Mouse (Mus musculus) fibroblast of lung, adult 2 months (primary cell): ENCODE measurements around the gene Ifi27l2b.
"Not testable (repeated sequence)": the region's sequence is repeated elsewhere in the genome, so short reads cannot be mapped to it uniquely, and the experiment has no call there.

ENCODE experiments used
- DNase-seq: peaks from one replicate; pipeline ENCODE4 v3.0.0-alpha.2; 2011; ENCODE audit warnings: low read depth

The Ifi27l2b gene

DNA sequence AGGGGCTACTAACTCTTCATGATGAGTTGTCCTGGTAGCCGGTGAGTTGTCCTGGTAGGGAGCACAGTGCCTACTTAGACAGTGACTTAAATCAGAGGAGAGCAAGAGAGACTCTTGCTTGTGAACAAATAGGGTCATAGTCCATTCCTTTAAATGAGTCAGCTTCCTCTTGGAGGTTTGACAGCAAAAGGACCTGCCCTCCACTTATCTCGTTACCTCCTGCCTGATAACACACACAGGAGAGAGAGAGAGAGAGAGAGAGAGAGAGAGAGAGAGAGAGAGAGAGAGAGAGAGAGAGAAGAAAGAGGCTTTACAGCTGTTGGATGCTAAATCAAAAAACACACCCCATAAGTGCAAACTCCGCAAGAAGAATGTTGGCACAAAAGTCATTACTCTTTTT lies at the start of gene Ifi27l2b:
TSS of gene Ifi27l2b (minus strand) at position 84 of the 400 bp plus-strand sequence.
- no peak for DNase-seq

DNA sequence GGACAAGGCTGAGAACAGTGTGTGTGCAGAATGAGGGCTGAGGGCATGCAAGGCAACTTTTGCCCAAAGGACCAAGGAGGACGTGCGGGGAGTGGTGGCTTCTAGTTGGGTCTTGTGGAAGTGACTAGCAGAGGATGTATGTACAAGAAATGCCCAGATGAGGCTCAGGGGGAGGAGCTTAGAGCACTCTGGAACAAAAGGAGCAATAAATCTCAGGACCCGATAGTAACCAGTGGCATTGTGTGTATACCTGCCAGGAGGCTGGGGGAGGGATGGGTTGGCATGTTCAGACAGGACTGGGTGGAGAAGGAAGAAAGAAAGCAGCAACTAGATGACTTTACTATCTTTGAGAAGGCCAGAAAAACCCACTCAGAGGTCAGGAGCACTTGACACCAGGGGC lies 47.4 kb upstream of the Ifi27l2b start:
- no peak for DNase-seq

DNA sequence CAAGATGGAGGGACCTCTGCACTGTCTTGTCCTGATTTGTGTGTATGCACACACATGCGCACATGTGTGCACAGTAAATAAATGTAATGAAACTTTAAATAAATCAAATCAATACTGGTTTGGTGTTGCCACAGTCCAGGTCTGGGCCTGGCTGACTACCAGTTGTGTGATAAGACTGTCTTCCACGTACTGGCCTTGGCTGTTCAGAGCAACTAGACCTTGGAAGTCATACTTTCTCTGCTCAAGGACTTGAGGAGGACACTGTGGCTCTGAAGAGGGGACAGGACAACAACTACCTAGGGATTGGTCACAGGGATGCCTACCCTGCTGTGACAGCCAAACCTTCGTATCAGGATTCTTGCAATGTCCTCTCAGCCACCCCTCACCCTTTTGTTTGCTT lies 46.3 kb upstream of the Ifi27l2b start:
- DNase-seq, result no peak

DNA sequence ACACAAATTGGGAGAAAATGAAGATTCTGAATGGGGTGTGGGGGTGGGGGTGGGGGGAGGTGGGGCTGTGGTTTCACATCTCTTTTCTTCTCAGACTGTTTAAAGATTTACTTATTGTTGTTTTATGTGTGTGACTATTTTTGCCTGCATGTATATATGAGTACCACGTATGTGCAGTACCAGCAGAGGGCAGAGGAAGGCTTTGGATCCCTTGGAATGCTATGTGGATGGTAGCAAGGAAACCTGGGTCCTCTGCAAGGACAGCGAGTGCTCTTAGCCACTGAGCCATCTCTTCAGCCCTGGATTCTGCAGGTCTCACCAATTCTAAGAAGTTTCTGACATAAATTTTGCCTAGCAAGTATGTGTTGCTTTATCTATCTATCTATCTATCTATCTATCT lies 42.2 kb upstream of the Ifi27l2b start:
- DNase-seq, result no peak

DNA sequence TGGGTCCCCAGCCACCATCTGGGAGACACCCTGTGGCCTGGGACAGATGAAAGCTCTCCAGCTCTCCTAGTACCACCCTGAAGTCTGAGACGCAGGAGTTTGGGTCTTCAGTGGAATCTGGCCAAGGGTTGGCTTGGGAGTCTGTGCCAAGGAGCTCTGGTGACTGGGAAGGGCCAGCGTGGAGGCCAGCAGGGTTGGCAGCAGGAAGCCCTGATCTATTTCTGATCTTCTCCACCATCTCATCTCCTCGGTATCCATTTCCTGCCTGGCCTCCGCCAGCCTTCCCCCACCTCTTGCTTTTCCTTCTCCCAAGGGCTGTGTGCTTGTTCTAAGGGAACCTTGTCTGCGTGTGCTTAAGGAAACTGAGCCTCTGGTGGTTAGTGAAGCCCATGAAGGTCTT lies 41.7 kb upstream of the Ifi27l2b start:
- DNase-seq, result no peak

DNA sequence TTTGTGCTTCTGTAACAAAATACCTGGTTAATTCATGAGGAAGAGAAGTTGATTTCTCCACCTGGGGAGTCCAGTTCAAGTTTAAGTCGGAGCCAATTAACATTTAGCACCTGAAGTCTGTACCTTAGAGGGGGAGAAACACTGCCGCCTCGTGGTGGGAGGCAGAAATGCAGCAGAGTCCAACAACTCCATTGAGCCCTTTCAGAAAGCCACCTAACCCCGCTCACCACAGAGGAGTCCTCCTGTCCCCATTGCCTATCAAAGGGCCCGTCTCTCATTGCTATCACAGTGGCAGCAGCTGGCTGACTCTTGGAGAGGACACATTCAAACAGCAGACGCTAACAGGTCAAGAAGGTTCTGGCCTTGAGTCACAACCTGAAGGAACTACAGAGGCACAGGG lies 37.5 kb upstream of the Ifi27l2b start:
- no peak for DNase-seq

DNA sequence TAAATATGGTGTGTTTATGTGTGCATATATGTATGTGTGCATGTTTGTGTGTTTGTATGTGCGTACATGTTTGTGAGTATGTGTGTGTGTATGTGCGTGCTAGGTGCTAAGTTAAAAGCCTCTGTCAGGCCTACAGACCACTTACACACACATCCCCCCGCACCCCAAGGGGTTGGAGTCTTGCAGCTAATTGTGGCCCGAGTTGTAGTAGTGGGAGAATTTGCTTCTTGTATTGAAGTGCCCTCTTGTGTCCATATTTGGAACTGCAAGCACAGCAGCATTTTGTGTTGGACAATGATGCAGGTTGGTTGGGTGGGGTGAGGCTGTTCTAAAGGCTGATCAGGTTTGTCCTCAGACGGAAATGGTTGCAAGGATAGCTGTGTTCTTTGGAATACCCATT lies 35.7 kb upstream of the Ifi27l2b start:
- DNase-seq, result peak; percentile 43

DNA sequence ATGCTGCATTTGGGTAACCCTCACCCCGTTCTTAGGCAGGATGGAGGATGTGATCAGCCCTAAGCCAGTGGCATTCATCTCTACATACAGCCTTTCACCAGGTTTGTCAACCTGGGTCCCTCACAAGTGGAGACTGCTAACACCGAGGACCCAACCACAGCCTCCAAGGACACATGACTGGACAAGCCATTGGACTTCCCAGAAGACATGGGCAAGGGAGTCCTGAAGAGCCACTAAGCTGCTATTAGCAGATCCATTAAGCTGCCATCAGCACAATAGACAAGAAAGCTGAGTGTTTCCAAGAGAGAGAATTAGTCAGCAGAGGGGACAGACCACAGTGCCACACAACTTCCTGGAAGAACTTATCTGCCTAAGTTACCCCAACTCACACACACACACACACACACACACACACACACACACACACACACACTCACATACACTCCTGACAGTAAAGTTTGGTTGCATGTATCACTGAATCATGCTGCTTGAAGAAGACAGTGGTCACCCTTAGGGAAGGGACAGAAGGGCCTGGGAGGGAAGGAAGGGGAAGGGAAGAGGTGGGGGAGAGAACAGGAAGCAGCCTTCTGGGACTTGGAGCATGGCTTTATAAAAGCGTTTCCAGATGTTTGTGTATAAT lies 34.2 kb upstream of the Ifi27l2b start:
- no peak for DNase-seq

DNA sequence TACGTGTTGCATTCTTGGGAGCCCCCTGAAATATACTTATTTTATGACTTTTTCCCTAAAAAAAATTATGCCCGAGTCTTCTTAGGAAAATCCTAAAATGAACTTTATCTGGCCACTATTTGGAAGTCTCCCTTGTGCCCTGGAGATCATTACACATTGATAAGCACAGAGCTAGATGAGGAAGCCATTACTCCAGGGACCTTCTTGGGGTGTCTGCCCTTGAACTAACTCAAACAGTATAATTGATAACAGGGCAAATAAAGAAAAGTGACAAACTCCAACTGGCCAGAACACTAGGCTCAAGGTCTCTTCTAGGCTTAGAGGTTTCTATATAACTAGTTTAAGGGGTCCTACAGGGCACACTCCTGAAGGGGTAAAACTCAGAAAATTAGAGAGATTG lies 30.7 kb upstream of the Ifi27l2b start:
- DNase-seq, result no peak

DNA sequence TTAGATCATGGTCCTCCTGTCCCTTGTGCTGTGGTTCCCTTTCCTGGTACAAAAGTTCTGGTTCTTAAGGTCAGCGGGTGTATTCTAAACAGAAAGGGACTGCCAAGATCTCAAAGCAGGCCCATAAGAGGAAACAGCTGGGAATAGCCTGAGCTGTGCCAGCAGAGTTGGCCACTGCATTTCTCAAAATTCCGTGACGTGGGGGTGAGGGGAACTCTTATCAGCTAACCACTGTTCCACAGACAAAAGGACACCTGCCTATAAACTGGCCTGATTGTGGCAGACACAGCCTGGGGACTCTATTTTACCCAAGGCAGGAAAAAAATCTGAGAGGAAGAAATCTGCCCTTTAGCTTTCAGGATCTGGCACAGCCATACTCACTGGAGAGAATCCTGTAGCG lies 30.3 kb upstream of the Ifi27l2b start:
- DNase-seq, result no peak

DNA sequence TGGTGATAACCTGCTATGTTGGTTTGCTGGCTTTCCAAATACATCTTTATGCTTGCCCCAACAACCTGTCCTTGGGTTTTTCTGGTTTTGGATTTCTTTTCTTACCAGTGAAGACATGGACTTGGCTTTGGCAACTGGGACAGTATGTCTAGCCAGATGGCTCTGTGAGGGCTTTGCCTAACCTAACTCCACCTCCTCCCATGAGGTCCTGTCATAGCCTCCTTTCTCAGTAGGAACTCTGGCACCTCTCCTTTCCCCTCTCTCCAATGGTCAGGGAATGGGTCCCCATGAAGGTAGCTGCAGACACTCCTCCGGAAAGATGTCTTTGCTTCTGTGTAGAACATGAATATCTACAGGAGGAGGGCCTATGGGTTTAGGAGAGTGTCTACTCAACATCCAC lies 29.7 kb upstream of the Ifi27l2b start:
- no peak for DNase-seq

DNA sequence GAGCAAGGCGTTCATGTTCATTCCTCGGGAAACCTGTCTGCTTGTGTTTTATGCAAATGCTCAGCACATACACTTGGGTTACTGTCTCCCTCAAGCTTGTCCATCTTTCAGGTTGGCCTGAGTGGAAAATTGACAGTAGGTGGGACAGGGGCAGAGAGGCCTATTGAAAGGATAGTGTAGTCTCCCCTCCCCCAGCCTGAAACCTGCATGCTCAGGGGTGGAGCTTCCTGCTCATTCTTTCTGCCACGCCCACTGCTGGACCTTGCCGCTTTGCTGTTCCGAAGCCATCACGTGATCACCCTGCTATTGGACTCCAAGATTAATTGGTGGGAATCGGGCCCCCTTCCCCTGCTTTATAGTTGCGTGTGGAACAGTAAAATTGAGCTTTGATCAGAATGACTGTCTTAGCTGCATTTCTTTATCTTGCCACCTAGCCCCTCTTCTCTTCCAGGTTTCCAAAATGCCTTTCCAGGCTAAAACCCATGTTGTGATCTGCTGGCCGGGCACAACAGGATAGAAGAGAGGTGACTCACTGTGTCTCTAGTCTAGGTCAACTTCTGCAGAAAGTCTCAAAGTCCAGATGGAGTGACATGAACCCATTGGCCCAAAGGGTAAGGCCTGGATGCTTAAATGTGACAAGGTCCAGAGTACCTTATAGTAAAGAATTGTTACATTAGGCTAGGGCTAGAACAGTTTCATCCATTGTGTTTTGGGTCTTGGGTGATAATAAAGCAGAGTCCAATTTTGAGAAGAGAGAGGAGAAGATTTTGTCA lies 27.4 kb upstream of the Ifi27l2b start:
- not testable (repeated sequence) for DNase-seq

DNA sequence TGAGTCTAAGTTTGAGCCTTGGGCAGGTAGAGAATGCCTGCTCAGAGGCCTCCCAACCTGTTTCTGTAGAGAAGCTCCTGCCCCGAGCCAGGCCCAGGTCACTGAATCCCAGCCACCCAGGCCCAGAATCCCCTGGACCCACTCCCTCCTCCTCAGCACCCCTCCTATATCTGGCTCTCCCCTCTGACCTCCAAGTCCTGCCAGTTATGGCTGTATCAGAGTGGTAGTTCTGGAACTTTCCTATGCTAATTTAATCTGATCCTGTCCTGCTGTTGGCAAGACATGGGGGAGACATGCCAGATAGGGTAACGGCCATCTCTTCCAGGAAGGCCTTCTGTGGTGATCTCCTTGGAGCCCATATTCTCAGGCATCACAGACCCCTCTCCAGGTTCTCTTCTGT lies 25.8 kb upstream of the Ifi27l2b start:
- DNase-seq, result no peak

DNA sequence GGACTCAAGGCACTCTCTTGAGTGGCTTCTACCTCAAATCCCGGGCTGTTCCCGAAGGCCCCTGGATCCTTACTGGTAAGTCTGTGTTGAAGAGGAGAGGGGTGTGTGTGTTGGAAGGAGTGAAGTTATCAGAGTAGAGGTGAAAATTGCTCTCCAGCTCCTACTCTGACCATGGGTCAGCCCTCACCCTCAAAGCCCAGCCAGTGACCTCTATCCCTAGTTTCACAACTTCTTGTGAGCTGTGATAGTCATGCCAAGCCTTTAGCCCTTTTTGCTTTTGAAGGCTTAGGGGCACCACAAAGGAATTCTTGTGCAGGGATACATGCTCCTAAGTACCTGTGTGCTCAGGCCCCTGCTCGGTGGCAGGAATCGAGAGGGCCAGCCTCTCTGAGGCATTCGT lies 24.6 kb upstream of the Ifi27l2b start:
- DNase-seq, result no peak

DNA sequence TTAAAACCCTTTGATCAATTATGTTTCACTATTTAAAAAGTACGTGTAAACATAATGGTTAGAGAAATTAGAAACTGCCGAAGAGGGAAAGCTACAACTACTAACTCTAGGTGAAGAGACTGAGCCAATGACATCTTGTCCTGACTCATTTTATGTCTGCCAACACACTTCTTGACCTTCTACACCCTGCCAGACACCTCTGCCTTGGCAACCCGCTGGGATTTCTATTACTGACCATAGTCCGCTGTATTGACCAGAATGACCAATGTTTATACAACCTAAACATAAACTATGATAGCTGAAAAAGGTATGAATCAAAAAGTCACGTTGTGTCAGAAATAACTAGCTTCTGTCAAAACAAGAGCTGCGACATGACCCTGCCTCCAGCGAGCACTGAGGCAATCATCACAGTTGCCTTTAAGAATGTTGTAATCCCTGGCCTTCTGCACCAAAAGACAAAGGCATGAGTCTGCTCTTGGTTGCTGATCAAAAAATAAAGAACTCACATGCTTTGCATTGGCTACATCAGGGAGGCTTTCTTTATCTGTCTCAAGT lies 20.5 kb upstream of the Ifi27l2b start:
- DNase-seq, result no peak

DNA sequence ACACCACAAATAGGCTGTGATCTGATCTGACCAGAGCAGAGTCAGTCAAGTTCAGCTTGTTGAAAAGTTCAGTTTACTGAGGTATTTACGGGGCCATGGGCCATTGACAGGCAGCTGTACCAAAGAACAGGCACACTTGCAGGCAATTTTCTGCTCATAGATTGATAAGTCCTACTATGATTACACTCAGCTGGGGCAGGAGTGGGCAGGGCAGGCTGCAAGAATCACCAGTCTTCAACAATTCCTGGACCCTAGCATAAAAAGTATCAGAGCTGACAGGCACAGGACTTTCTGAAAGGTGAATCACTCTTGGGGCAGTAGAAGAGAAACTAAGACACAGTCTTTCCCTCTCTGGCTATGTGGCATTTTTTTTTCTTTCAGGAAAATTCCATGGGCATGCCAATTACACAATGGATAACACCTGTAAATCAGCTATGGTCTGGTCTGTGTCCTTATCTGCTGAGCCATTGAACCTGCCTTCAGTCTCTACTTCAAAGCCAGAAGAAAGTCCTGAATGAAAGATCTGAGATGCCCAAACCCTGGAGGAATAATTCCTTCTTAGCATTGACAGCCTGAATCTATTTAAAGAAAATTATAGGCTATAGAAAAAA lies 19.9 kb upstream of the Ifi27l2b start:
- DNase-seq, result no peak

DNA sequence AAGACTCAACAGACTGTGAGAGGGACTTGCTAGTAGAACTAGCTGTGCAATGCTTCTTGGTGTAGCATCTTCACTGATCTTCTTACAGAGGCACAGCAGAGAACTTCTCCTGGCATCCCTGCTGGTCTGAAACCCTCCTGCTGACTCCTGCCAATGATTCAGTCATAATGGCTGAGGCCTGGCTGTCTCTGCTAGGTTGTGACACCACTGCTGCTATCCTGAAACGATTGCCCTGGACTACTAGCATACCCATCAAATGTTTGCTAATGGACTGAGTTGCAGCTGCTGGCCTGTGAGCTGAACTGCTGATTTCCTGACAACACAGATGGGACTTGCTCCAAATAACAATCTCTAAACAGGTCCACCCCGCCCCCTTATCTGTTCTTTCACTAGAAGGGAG lies 17.5 kb upstream of the Ifi27l2b start:
- DNase-seq, result no peak

DNA sequence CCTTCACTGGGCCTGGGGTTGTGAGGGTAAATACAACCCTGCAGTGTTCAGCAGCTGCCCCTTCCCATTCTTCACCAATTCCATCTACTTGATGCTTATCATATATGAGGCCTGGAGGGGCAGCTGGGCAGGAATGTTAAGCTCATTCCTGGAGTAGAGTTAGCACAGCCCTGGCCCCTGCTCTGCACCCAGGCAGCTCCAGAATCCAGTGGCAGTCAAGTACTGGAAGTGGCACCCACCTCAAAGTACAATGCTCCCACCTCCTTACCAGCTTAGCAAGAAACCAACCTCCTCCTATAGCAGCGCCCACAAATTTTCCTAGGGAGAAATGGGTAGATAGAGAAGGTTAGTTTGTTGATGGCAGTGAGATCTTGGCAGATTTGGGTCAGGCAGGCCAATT lies 296 bp downstream of the Ifi27l2b start:
- DNase-seq, result not testable (repeated sequence)

DNA sequence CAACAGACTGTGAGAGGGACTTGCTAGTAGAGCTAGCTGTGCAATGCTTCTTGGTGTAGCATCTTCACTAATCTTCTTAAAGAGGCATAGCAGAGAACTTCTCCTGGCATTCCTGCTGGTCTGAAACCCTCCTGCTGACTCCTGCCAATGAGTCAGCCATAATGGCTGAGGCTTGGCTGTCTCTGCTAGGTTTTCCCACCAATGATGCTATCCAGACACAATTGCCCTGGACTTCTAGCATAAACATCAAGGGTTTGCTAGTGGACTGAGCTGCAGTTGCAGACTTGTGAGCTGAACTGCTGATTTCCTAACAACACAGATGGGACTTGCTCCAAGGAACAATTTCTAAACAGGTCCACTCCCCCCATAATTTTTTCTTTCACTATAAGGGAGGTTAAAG lies 3.7 kb downstream of the Ifi27l2b start:
- peak; percentile 69 for DNase-seq

DNA sequence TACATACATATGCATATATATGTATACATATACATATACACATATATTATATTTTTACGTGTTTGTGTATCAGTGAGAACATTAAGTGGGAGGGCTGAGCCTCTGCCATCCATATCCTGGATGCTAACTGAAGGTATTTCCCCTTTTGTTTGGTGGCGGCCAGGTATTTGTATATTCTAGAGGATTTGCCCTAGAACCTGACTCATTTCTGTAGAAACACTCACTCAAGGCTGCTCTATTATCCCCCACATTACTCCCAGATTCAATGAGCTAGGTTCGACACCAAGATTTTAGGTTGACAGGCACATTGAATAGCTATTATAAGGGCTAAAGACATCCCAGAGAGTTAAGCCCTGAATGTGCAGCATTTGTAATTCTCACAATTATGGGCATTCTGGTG lies 12.0 kb downstream of the Ifi27l2b start:
- DNase-seq, result no peak

DNA sequence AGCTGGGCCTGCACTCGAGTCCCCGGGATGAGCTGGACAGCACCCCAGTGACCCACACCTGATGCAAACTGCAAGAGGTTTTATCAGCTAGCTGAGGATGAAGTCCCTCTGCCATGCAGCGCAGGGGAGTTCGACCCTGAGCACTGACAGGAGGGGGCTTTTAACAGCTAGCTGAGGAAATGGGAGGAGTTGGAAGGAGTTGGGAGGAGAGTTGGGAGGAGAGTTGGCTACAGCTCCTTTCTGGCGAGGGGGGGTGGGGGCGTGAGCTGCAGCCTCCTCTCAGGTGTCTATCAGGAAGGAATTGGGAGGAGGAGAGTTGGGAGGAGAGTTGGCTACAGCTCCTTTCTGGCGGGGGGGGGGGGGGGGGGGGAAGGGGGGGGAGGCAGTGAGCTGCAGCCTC lies 12.8 kb downstream of the Ifi27l2b start:
- not testable (repeated sequence) for DNase-seq

DNA sequence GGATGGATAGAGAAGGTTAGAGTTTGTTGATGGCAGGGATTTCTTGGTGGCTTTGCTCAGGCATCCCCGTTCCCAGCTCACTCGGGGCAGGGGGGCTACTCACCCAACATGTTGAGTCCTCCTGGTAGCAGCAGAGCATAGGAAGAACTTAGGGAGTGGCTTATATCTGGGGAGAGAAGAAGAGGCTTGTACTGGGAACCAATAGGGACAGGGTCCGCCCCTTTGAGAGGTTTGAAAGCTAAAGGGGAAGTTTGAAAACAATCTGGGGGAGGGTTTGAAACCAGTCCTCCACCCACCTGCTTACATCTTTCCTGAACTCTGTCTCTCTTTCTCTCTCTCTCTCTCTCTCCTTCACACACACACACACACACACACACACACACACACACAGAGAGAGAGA lies 13.5 kb downstream of the Ifi27l2b start, which contains the start of gene Ifi27l2a:
TSS of gene Ifi27l2a (minus strand) at position 157 of the 400 bp plus-strand sequence.
- no peak for DNase-seq

DNA sequence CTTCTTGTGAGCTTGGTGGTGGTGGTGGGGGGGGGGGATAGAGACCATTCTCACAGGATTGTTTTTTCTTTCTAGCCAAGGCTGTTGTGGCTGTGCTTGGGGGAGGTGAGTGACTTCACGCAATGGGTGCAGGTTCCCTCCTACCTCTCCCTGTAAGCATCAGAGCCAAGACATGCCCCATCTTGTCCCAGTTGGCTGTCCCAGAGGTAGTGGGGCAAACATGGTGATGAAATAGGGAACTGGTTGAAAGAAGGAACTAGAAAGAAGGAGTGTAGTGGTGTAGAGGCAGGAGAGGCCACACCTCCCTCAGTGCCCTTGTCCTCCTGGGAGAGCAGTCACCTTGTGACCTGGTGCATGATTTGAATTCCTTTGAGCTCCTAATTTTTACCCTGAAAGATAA lies 19.4 kb downstream of the Ifi27l2b start:
- no peak for DNase-seq
